Mouse (Mus musculus) stomach, postnatal 0 days (tissue): ENCODE results near the gene Vnn1.

Source experiments
- CTCF ChIP-seq: IDR thresholded peaks from 2 replicates; pipeline ENCODE4 v1.5.1; 2016; ENCODE audit warnings: antibody characterized with exemption, low read depth, mild to moderate bottlenecking, moderate library complexity
- EP300 ChIP-seq: optimal IDR thresholded peaks from 2 replicates; pipeline ENCODE3; 2016; ENCODE audit warnings: antibody characterized with exemption

GRCm38 (mm10) chr10:23884910-23885309 lies 9.6 kb upstream of the Vnn1 start:
- TF ChIP-seq EP300 (no peak), CTCF (no peak)
